Mouse (Mus musculus): ENCODE measurements around the gene Syn1.

Syn1 gene

DNA sequence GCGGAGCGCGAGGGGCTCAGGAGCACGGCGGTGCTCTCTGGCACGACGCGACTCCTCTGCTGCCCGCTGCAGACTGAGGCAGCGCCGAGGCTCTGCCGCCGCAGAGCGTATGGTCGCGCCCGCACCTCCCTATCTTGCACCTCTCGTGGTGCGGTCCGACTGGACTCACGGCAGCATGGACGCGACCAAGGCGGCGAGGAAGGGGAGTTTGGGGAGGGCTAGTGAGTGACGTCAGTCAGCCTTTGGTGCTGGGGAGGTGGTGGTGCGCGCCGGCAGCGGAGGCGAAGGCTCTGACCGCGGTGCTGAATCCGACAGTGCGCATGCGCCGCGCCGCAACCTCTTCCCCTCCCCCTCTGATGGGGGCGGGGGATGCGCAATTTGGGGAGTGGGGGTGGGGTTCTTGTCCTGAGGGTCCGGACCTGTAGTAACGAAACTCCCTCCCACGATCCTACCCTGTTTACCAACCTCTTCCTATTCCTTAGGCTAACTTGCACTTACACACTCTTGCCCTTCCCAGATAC, at the start of gene Syn1:
Gene Syn1, minus strand, starts transcription at position 161 of the 521 bp plus-strand sequence.
- in situ Hi-C loops (cut with MboI, MseI) = no loop called here

DNA sequence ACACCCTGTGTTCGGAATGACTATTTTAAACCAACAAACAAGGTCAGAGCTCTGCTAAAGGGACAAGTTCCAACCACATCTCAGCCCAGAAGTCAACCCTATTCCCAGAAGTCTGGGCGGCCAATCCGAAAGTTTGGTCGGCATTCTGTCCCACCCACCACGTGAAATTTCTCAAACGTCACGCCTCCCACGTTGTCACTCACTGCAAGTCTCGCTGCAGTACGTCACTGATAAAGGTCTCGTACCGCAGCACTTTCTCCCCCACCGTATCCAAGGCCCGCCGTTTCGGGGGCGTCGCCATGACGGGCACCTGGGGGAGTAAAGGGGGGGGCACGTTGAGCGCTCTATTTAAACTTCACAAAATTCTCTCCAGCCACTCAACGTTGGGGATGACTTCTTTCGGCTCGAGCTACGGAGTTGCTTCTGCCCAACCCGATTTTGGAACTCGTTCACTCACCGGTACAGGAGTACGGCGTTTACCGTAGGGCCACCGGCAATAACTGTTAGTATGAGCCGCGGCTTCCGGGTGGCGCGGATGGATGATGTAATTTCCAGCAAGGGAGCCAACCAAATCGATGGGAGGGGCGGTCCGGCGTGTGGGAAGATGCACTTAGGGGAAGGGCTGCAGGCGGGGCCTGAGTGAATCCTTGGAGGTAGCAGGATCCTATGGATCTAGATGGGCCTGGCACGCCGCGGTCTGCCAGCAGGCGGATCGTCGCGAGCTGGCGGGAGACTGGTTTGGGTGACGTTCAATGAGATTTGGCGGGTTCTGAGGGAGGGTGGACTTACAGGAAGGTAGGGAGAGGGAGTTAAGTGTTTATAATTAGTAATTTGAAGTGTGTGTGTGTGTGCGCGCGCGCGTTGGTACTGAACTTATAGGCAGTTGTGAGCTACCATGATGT, 40.9 kb upstream of the Syn1 start, which contains the start of gene Uxt:
Gene Uxt, minus strand, starts transcription at position 541 of the 902 bp plus-strand sequence.
- in situ Hi-C loops (cut with MboI, MseI) = no loop called here

DNA sequence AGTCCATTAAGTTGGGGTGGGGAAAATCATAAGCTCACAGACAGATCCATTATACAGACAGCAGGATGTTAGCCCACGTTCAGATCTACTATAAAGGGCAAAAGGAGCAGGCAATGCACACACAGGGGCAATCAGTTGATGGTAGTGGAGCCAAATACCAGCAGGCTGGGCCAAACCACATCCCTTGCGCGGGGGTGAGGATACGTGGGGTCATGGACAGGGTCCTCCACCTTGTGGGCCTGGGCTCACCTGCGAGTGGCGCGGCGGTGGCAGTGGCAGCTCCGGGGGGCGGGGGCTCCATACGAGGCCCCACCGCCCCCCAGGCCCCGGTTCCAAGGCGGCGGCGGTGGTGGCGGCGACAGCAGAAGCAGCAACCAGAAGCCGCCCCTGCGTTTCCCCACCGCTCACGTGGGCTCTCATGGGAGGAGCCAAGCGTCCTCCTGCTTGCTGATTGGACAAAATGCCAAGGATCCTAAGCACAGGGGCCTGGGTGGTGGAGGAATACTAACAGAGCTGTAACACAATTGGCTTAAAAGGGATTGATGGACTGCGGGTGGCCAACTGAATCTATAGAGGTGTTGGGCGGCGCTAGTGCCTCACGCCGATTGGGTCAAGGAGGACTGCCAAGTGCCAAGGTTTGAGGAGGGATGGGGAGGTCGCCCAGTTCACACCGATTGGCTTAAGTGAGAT, 29.5 kb upstream of the Syn1 start, which contains the start of gene Elk1:
Gene Elk1, minus strand, starts transcription at position 418 of the 690 bp plus-strand sequence.
- in situ Hi-C loops (cut with MboI, MseI) = no loop called here

DNA sequence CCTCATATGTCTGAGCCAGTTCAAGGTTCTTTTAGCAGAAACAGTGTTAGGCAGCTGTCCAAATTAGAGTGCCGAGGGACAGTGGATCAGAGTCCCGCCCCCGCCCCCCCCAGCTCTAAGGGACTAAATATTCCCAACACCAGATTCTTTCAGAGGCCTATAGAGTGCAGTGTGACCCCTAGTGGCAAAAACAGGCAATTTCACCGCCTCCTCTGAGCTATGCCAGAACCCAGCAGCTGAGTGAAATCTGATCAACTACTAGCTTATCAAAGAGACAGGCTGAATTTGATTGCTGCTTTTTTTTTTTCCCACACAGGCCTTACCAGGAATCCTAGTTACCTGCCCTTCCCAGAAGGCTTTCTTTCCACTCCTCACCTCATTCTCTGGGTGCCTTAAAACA, 25.3 kb upstream of the Syn1 start:
- in situ Hi-C loops (cut with MboI, MseI) = no loop called here

DNA sequence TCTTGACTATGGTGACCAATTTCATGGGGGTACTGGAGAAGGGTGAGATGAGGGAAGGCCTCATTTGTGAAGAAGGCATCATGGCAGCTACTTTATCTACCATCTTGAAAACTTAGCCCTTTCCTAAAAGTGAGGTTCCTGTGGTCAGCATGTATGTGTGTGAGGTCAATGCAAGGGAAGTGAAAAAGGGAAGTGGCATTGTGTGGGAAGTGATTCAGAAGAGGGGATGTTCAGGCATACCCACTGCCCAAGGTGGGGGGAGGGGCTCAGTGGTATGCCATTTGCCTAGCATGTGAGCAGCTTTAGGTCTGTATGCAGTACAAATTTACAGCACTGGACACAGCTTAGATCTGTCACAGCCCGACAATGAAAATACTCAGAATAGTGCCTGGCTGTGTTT, 11.2 kb upstream of the Syn1 start:
- in situ Hi-C loops (cut with MboI, MseI) = no loop called here

DNA sequence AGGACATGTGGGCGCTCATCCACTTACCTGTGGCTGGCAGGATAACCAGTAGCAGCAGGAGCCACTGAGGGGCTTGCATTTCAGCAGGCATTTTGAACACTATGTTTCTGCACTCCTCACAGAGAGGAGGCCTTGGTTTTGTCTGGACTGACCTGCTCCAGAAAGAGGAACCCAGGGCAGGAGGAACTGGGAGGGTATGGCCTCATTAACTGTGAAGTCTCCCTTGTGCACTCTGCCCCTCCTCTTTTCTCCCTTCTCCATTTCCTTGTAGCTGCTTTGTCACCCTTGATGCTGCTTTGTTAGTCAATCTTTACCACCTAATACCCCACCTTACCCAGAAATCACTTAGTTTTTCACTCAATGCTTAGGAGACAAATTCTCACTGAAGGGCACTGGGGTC, 10.6 kb upstream of the Syn1 start, which contains the start of gene Cfp:
Gene Cfp, minus strand, starts transcription at position 192 of the 400 bp plus-strand sequence.
- in situ Hi-C loops (cut with MboI, MseI) = no loop called here

DNA sequence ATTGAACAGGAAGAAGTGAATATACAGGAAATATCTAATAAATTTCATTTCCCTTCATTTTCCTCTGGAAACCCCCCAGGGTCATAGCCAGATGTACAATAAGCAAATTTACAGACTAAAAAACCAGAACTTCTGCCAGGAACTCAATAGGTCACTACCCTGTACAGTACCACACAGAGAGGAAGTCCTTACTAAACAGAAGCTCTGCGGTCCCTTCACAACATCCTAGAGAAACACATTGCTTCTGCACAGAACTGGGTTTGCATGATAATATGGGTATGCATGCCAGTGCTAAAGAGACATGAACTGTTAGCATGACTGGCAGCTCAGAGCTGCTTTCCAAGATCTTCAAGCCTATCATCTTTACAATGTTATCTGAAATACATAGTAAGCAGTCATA, 9.1 kb upstream of the Syn1 start:
- in situ Hi-C loops (cut with MboI, MseI) = no loop called here

DNA sequence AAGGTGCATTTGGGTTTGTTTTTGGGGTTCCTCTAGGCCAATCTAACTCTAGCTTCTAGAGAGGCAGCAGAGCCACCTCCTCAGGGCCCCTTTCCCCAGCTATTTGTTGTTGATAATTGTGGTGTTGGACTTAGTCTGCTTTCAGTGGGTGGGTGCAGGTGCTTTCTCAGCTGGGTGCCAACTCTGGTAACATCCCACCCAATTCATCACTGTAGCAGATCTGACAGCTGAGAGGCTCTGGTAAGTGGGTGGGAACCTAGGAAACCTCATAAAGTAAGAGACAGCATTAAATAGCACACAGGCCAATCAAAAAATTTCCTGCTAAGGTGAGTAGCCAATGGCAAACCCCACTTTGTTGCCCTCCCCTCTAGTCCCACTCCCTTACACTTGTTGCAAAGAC, 4.2 kb upstream of the Syn1 start:
- in situ Hi-C loops (cut with MboI, MseI) = no loop called here

DNA sequence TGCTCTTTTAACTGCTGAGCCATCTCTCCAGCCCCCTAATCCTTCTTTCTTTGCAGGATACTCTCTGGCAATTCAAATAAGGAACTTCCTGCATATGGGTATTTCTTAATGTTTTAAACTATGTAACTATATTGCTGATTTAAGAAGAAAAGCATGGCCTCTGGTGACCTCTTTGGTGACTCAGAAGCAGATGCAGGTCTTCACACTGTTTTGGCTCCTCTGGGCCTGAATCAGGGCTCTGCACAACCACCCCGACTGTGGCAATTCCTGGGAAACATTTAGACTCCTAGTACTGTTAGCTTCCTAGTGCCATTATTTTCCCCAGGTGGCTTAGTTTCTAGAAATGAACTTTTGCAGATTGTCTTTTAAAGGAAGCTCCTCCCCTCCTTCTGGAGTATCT, 2.7 kb upstream of the Syn1 start:
- in situ Hi-C loops (cut with MboI, MseI) = no loop called here

DNA sequence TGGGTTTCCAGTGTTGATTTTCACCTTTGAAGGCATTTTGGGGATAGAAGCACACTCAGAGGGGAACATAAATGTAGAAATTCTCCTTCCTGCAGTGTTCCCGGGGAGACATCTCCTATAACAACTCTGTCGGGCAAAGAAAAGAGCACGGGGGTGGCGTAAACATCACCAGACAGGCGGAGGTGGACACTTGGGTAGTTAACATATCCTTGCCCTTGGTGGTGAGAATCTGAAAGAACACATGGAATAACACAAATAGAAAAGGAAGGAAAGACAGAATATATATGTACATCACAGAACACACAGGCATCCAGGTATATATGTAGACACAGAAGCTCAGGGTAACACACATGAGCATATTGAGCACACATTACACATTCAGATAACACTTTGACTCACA, 562 bp upstream of the Syn1 start:
- in situ Hi-C loops (cut with MboI, MseI) = no loop called here

DNA sequence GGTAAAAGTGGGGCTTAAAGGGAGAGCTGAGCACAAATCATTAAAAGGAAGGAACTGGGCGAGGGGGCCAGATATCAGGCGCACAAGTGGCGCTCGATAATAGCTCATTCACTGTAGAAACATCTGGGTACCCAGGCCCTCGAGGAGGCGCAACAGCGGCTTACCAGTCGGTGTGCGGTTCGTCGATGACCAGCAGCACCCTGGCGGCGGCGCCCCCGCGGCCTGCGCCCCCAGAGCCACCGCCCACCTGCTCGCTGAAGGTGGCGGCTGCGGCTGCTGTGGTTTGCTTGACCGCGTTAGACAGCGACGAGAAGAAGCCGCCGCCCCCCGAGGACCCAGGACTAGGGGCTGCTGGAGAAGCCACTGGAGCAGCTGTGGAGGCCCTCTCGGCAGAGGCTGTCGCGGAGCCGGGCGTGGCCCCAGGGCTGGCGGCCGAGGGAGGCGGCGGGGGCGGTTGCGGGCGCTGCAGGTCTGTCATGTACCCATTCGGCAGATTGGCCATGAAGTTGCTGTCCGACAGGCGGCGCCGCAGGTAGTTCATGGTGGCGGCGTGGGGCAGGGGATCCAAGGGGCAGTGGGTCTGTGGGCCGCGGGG, 458 bp downstream of the Syn1 start:
- in situ Hi-C loops (cut with MboI, MseI) = no loop called here

DNA sequence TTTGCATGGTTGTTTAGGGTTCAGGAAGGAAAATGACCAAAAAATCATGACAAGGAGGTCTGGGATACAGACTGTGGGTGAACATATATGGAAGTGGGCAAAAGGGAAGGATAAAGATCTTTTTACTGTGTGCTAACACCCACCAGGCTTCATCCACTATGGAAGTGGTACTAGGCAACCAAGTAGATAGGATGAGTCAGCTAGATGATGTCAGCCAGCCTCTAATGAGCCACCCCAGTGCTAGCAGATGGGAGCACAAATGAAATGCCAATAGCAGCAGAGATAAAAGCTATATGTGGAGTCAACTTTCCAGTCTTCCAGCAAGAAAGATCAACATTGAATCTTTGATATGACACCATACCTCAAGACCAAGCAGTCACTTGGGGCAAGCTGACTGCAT, 5.7 kb downstream of the Syn1 start:
- in situ Hi-C loops (cut with MboI, MseI) = no loop called here

DNA sequence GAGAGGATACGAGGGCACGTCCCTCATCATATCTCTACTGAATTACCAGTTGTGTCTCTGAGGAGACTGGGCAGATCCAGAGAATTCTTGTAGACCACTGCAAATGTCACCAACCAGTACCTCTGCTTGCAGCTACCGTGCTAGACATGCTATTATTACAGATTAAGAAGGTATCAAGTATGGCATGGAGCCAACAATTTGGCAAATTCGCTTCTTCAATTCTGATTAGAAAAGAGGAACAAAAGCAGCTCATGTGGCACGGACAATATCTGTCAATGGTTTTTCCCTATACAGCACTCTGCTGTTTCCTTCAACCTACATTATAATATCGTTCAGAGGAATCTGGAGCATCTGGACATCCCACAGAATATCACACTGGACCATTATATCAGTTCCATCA, 7.1 kb downstream of the Syn1 start:
- in situ Hi-C loops (cut with MboI, MseI) = no loop called here

DNA sequence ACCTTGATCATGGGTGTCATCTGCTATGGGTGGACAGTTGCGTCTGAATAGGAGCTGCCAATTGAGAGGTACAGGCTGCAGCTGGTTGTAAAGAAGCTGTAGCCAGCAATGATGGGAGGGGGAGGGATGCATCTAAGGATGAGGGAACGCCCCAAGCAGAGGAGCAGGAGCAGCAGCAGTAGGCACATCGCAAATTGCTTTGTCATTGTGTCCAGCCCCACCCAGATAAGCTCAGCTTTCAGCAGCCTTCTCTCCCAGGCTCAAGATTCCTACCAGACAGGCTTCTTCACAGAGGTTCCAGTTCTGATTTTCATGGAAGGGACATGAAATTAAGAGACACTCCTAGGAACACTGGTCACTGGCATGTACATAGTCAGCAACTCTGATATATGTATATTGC, 10.7 kb downstream of the Syn1 start:
- in situ Hi-C loops (cut with MboI, MseI) = no loop called here

DNA sequence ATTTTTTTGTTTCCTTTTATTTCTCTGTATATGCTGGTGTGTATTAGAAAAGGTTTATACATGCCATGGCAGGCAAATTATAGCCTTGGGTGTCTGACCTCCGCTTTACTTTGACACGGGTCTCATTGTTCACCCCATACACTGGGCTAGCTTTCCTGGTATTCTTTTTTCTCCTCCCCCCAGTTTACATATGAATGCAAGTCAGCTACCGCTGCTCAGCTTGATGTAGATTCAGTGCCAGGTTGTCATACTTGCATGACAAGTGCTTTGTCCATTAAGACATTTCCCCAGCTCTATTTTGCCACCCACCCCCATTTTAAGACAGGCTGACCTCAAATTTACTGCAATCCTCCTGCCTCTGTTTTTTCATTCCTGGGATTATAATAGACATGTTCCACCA, 45.6 kb downstream of the Syn1 start:
- in situ Hi-C loops (cut with MboI, MseI) = no loop called here

DNA sequence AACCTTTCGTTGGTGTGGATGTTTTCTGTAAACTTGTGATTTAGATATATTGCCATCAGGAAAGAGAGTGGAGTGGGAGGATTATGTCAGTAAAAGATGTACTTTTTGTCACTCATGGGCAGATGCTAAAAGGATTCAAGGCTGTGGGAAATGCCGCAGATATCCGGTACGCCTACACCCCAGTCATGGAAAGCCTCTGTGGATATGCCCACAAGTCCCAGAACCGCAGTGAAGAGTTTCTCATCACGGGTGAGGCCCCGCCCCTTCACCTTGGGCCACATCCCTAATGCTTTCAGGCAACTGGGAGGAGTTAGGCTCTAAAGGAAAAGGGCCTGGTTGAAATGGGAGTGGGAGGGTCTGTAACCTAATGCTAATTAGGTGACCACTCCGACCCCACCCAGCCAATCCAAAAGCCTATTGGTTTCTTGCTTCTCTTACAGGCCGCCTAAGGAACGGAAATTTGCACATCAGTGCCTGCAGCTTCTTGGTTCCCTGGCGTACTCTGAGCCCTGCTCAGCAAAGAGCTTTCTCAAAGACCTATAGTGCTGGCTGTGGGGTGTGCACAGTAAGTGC, 47.8 kb downstream of the Syn1 start:
- in situ Hi-C loops (cut with MboI, MseI) = no loop called here

DNA sequence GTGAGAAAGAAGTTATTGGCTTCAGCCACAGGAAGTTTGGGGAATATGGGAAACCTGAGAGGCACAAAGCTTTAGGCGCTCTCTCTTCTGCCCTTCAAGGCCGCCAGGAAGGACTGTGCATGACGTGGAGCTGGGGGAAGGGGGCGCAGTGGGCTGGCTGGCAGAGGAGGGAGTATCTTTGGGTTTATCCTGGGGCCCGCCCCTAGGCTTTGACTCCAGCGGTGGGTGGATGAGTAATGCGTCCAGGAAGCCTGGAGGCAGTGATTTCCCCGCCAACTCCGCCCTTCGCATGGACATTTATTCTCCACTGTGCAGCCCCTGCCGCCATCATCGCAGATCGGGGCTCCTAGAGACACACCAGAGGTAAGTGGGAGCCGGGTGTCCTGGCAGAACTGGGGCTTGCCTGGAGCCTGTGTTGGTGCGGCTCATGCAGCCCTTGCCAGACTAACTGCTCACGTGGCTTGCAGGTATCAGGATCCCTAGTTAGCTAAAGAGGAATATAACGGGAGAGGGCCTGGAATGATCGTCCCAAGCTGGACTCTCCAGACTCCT, 50.8 kb downstream of the Syn1 start, which contains the start of gene Timp1:
Gene Timp1, plus strand, starts transcription at position 205 of the 552 bp plus-strand sequence.
- in situ Hi-C loops (cut with MboI, MseI) = no loop called here

DNA sequence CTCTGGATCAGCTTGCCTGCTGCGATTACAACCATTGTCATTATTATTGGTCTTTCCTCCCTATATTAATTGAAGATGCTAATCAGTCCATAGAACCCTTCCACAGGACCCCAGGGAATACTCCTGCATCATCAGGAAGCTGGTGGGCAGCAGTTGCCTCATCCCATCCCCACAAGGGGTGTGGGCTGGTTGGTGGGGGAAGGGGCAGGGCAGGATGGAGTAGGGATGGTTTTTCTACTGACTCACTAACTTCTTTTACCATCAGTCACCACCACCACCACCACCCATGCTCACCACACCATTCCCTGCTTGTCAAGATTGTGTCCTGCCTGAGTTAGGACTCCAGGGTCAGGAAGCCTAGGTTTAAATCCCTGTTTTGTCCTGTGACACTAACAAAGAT, 51.6 kb downstream of the Syn1 start:
- in situ Hi-C loops (cut with MboI, MseI) = no loop called here

DNA sequence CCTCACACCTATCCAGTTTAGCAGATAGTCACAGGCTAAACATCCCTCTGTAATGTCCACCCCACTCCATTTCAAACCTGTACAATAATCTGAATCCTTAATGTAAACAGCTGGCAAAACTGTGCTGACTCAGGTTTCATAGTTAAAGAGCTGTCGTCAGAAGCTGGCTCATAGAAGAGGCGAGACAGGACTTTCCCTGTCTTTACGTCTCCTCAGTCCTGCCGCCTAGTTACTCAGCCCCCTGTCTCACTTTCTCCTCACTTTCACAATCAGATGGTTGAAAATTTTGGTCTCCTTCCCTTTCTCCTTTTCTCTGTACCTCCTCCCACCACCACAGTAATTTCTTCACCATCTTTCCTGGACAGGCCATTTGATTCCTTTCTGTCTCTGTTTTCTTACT, 52.7 kb downstream of the Syn1 start:
- in situ Hi-C loops (cut with MboI, MseI) = no loop called here

DNA sequence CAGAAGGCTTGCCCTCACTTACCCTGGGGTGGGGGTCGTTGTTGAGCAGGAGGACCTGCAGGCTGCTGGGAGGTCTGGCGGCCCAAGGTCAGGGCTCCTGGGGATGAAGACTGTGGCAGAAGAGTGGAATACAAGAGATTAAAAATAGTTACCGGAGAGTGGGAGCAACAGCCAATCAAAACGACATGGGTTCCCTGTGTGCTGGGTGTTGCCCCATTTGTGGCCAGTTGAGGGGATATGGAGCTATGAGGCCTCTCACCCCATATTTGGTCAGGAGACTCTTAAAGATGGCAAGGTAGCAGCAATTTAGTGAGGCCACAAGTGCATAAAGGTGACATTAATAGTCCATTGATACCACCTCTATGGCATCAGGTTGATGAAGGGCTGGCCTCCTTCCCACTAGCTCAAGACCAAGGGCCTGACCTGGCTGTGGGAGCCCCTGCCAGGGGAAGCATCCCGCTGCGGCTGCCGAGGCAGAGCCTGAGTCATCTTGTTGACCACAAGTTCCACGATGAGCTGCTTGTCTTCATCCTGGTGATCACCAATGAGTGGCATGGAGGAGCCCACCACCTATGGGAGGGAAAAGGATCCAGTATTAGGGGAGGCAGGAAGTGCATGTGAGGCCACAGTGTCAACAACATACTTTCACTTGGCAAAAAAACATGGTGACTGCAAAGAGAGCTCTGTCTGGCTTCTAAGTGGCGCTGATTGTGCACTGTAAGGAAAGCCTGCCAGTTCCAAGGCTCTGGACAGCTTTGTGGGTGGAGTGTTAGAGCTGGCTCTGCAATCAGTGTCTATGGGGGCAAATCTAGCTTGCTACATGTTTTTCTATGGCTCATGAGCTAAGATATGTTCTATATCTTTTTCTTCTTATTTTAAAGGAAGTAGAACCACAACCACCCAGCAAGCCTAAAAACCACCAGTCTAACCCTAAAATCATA, 57.4 kb downstream of the Syn1 start:
- in situ Hi-C loops (cut with MboI, MseI) = no loop called here
